Mouse (Mus musculus): ENCODE results near the gene Mup21.
A peak's percentile ranks its signal among the peaks of the same experiment; 100 is the strongest.
"Not testable (repeated sequence)": the region's sequence is repeated elsewhere in the genome, so short reads cannot be mapped to it uniquely, and the experiment has no call there.

Mup21 gene

GRCm38 (mm10) chr4:62150811-62151210, at the start of gene Mup21:
TSS of gene Mup21 (minus strand) at chr4:62150863.
- DNase-seq, result no peak

GRCm38 (mm10) chr4:62199923-62200529, 49.4 kb upstream of the Mup21 start:
- DNase-seq, result no peak

GRCm38 (mm10) chr4:62188778-62189177, 38.1 kb upstream of the Mup21 start:
- DNase-seq, result no peak

GRCm38 (mm10) chr4:62177282-62177681, 26.6 kb upstream of the Mup21 start:
- DNase-seq, result no peak

GRCm38 (mm10) chr4:62174471-62174870, 23.8 kb upstream of the Mup21 start:
- DNase-seq, result no peak

GRCm38 (mm10) chr4:62167636-62168035, 17.0 kb upstream of the Mup21 start:
- DNase-seq, result not testable (repeated sequence)

- no peak for DNase-seq
Measured at GRCm38 (mm10) chr4:62158401-62158800, 7.7 kb upstream of the Mup21 start.

GRCm38 (mm10) chr4:62133706-62134105, 17.0 kb downstream of the Mup21 start:
- DNase-seq, result peak; percentile 41

GRCm38 (mm10) chr4:62103366-62103765, 47.3 kb downstream of the Mup21 start:
- not testable (repeated sequence) for DNase-seq
